Mouse (Mus musculus) hindbrain, embryonic 16.5 days (tissue): ENCODE results near the gene Ctf2. TPM values are rescaled to one million over a fixed set of nuclear protein-coding genes. Genes with fewer than 3 reads are reported as not detected.
A peak's percentile ranks its signal among the peaks of the same experiment; 100 is the strongest.

Experiments used
- ATAC-seq: fragments of 200-750 bp; cut with Nextera tagmentation; 2 replicates; pipeline ENCODE4 v1.8.0; 2017; ENCODE audit warnings: moderate TSS enrichment, moderate library complexity
- H3K27ac ChIP-seq: fragments of 300-500 bp; sonication (generic); 2 replicates; pipeline ENCODE4 v1.5.1; 2014; ENCODE audit warnings: low read depth, mild to moderate bottlenecking, control low read depth, low read length, moderate library complexity
- H3K27me3 ChIP-seq: fragments of 300-500 bp; sonication (generic); replicated peaks from 2 replicates; pipeline ENCODE4 v1.6.1; 2014; ENCODE audit warnings: low read length; ENCODE audit not compliant: control insufficient read depth, insufficient read depth
- H3K36me3 ChIP-seq: fragments of 300-500 bp; sonication (generic); 2 replicates; pipeline ENCODE4 v1.6.1; 2014; ENCODE audit warnings: mild to moderate bottlenecking, low read length, moderate library complexity, mixed read lengths; ENCODE audit not compliant: control insufficient read depth, insufficient read depth
- H3K4me1 ChIP-seq: fragments of 300-500 bp; sonication (generic); 2 replicates; pipeline ENCODE4 v1.6.1; 2014; ENCODE audit warnings: low read depth, low read length; ENCODE audit not compliant: control insufficient read depth, insufficient read depth
- H3K4me2 ChIP-seq: fragments of 300-500 bp; sonication (generic); 2 replicates; pipeline ENCODE4 v1.6.1; 2014; ENCODE audit warnings: mild to moderate bottlenecking, low read length, control low read depth, moderate library complexity
- H3K4me3 ChIP-seq: fragments of 300-500 bp; sonication (generic); 2 replicates; pipeline ENCODE4 v1.5.1; 2014; ENCODE audit warnings: mild to moderate bottlenecking, low read length, control low read depth, moderate library complexity
- H3K9ac ChIP-seq: fragments of 300-500 bp; sonication (generic); 2 replicates; pipeline ENCODE4 v1.6.1; 2014; ENCODE audit warnings: low read depth, mild to moderate bottlenecking, control low read depth, low read length, moderate library complexity
- H3K9me3 ChIP-seq: fragments of 300-500 bp; sonication (generic); 2 replicates; pipeline ENCODE4 v1.6.1; 2014; ENCODE audit warnings: mild to moderate bottlenecking, low read length, moderate library complexity; ENCODE audit not compliant: control insufficient read depth
- WGBS: fragments of 180-500 bp; shearing (Covaris S2); extraction: QIAGEN DNeasy Blood & Tissue Kit; methylation state at CpG from one replicate; pipeline ENCODE4 v1.1.7; 2014; 5-methylcytosine and 5-hydroxymethylcytosine counted together
- polyA plus RNA-seq: library from polyadenylated mRNA; unstranded; fragments of >200 nt; fragmentation: Nextera tagmentation; extraction: Ambion mirVana; gene quantifications from 2 replicates; pipeline ENCODE4 v1.2.1, GENCODE M21; 2015

Ctf2 gene
- polyA plus RNA-seq, 1 experiment from 2014 or later: 0.20 TPM

DNA sequence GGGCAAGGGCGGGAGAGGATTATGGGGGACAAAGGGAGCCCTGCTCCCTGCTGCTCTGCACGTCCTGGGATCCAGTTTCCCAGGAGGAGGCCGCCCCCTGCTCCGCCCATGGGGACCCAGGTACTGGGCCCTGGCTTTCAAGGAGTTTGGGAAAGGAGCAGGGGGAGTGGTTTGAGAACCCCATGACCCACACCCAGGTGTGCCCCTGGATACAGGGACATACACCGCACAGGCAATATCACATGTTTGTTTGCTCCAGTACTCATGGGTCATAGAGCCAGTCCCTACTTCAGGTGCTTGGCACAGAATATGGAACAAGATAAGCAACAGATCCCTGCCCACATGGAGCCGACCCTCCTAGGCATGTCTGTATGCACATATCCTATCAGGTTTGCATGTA, 6.0 kb downstream of the Ctf2 start:
- no peak overlapping the region for H3K4me3 ChIP-seq

DNA sequence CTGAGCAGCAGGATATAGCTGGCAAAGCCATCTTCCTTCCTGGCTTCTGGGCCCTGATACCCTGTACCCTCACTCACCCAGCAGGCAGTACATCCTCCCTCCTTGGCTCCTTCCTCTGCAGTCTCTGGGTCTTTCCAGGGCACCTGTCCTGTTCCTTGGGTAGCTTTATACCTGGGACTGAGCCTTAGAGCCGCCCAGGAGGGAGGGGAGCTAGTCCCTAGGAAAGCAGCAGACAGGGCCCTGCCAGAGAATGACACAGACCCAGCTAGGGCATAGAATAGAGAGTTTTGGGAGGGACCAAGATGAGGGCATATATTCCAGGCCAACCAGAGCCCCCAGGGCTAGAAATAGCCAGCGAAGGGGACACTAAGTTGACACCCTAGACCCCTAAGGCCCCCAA, 6.5 kb downstream of the Ctf2 start:
- no peaks in the 10 kb centered on the region for H3K4me1 ChIP-seq
- ATAC-seq: no peak
- H3K9me3 ChIP-seq: no peaks in the 10 kb centered on the region
- H3K27me3 ChIP-seq: no peaks in the 10 kb centered on the region
- no peak overlapping the region for H3K27ac ChIP-seq
- H3K9ac ChIP-seq: no peak overlapping the region
- H3K4me3 ChIP-seq: no peak overlapping the region
- H3K4me2 ChIP-seq: no peak overlapping the region
- WGBS: 24% methylated on average over 2 of the region's 2 CpGs
- no peaks in the 10 kb centered on the region for H3K36me3 ChIP-seq

More for the DNA sequence above, 6.0 kb downstream of the Ctf2 start:
- Histone ChIP-seq H3K4me1 (no peaks in the 10 kb centered on the region), H3K4me2 (no peak overlapping the region), H3K27ac (no peak overlapping the region), H3K27me3 (no peaks in the 10 kb centered on the region), H3K9ac (no peak overlapping the region), H3K36me3 (no peaks in the 10 kb centered on the region), H3K9me3 (no peaks in the 10 kb centered on the region)
- WGBS: 49% methylated on average over 6 of the region's 6 CpGs
- no peak for ATAC-seq

DNA sequence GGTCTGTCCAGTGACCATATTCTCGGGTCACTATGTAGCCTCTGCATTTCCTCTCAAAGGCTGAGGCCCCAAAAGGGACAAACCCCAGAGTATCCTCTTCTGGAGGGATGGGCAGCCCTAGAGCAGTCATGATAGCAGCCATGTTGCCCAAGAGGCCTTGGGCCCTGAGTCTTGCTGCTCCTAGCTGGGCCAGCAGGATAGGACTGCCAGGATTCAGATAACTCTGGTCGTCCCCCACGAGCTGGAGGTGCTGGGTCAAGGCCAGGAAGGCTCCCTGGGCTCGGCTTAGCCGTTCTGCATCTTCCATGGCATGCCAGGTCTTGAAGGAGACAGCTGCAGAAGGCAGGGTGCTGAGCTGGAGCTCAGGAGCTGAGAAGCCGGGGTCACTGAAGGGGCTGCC, 12.7 kb downstream of the Ctf2 start:
- no peaks in the 10 kb centered on the region for H3K9me3 ChIP-seq
- H3K4me1 ChIP-seq: peaks cover 7% of the 10 kb centered on the region
- no peaks in the 10 kb centered on the region for H3K36me3 ChIP-seq
- 87% methylated on average over 6 of the region's 6 CpGs for WGBS
- ATAC-seq: no peak
- H3K4me2 ChIP-seq: no peak overlapping the region
- no peaks in the 10 kb centered on the region for H3K27me3 ChIP-seq
- no peak overlapping the region for H3K9ac ChIP-seq
- no peak overlapping the region for H3K4me3 ChIP-seq
- H3K27ac ChIP-seq: no peak overlapping the region

DNA sequence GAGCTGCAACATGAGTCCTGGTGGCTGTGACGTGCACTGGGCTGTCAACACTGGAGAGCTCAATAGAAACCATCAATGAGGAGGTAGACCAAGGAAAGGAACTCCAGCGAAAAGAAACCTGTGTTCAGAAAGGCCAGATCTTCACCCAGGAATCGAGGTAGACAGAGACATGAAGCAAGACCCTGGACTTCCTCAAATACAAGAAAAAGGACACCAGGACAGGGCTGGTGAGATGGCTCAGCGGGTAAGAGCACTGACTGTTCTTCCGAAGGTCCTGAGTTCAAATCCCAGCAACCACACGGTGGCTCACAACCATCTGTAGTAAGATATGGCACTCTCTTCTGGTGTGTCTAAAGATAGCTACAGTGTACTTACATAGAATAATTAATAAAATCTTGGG, 13.6 kb downstream of the Ctf2 start:
- no peak overlapping the region for H3K4me3 ChIP-seq

DNA sequence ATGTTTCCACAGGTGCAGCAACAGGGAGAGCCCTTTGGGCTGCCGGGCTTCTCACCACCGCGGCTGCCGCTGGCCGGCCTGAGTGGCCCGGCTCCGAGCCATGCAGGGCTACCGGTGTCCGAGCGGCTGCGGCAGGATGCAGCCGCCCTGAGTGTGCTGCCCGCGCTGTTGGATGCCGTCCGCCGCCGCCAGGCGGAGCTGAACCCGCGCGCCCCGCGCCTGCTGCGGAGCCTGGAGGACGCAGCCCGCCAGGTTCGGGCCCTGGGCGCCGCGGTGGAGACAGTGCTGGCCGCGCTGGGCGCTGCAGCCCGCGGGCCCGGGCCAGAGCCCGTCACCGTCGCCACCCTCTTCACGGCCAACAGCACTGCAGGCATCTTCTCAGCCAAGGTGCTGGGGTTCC, 15.0 kb downstream of the Ctf2 start:
- peak overlapping the region; percentile 46 for H3K4me3 ChIP-seq
- H3K9ac ChIP-seq: peak overlapping the region; percentile 75
- H3K36me3 ChIP-seq: no peaks in the 10 kb centered on the region
- no peaks in the 10 kb centered on the region for H3K9me3 ChIP-seq
- under 1% methylated on average over 34 of the region's 41 CpGs for WGBS
- H3K4me1 ChIP-seq: peaks cover 12% of the 10 kb centered on the region
- peak; percentile 44 for ATAC-seq
- H3K27ac ChIP-seq: no peak overlapping the region
- peak overlapping the region; percentile 81 for H3K4me2 ChIP-seq
- no peaks in the 10 kb centered on the region for H3K27me3 ChIP-seq

More for the DNA sequence above, 13.6 kb downstream of the Ctf2 start:
- no peak for ATAC-seq
- WGBS: 88% methylated on average over 6 of the region's 6 CpGs
- H3K36me3 ChIP-seq: no peaks in the 10 kb centered on the region
- no peak overlapping the region for H3K4me2 ChIP-seq
- H3K9me3 ChIP-seq: no peaks in the 10 kb centered on the region
- H3K27me3 ChIP-seq: no peaks in the 10 kb centered on the region
- H3K9ac ChIP-seq: no peak overlapping the region
- H3K27ac ChIP-seq: no peak overlapping the region
- peaks cover 7% of the 10 kb centered on the region for H3K4me1 ChIP-seq

DNA sequence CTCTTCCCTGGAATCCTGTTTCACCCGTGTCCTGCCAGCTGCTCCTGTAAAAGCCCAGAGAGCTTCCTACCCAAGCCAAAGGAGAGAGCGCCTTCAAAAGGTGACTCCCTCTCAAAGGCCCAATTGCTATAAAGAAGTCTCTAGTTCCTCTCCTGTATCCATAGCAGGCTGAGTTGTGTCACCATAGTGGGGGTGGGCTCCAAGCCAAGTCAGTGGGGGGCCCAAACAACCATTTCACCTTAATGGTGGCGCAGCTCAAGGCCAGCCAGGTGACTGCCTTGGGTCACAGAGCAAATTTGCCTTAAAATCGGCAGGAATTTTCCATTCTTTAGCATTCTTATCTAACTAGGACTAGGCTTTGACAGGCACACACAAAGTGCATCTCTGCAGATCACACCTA, 17.1 kb downstream of the Ctf2 start:
- Histone ChIP-seq H3K4me1 (peaks cover 12% of the 10 kb centered on the region), H3K36me3 (no peaks in the 10 kb centered on the region), H3K9me3 (no peaks in the 10 kb centered on the region), H3K9ac (no peak overlapping the region), H3K4me3 (no peak overlapping the region), H3K4me2 (no peak overlapping the region), H3K27me3 (no peaks in the 10 kb centered on the region), H3K27ac (no peak overlapping the region)
- no peak for ATAC-seq
- 82% methylated on average over 4 of the region's 4 CpGs for WGBS

DNA sequence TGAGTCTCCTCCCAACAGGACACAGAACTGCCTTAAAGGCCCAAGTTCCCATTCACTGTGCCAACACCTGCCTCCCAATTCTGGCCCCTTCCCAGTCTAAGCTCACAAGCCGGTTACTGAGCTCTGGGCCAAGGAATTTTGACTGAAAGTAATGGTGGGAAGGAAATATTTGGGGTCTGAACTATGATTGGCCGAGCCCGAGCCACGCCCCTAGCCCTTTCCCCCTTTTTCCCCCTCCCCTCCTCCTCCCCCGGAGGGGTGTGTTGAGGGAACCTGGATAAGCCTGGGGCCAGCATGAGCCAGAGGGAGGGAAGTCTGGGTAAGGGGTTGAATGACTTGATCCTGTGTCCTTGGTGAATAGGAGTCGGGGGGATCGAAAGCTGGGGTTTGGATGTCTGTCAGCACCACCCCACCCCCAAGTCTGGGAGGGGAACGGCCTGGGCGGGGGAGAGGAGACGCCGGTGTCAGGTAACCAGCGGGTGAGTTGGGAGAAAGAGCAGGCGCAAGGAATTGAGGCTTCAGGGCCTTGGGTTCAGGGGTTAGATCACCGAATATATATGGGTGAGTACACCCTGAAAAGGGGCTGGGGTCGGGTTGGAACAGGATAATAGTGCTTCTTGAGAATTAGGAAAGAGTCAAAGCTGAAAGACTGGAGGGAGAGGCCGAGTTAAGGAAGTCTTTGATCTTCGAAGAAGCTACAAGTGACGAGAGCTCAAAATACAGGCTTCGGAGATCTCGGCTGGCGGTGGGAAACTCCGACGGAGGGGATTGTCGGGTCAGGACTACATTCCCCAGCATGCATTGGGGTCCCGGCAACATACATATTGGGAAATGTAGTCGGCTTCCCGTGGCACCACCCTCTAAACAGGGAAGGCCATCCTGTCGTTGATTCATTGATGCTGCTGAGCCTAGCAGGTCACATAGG, 19.2 kb downstream of the Ctf2 start, which contains the start of gene Ctf1:
Gene Ctf1 (plus strand): TSS at position 276 of the 925 bp plus-strand sequence.
- H3K36me3 ChIP-seq: no peaks in the 10 kb centered on the region
- peak within 1 kb of the TSS; percentile 67 for H3K4me2 ChIP-seq
- H3K4me3 ChIP-seq: peak within 1 kb of the TSS; percentile 37
- WGBS: 2% methylated on average over 28 of the region's 28 CpGs
- H3K27me3 ChIP-seq: no peaks in the 10 kb centered on the region
- peak within 1 kb of the TSS; percentile 50 for H3K9ac ChIP-seq
- peak; percentile 66 for ATAC-seq
- H3K27ac ChIP-seq: peak within 1 kb of the TSS; percentile 64; the same call in 1 of the 2 replicates
- no peaks in the 10 kb centered on the region for H3K9me3 ChIP-seq
- H3K4me1 ChIP-seq: peaks cover 20% of the 10 kb centered on the region

DNA sequence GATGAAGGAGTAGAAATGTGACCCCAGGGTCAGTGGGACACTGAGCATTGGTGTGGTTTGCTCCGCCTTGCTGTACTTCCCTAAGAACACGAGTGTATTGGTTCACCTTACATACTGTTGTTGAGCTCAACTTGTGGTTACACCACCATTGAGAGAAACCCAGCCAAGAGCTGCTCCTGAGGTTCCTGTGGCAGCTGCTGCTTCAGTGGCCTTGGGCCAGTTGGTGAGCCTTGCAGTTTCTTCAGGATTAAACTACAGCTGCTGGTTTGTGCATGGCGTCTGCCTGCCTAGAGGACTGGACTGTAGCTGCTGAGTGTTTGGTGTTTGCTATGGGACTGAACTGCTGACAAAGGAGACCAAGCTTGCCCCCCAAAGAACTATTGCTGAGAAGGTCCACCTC, 20.5 kb downstream of the Ctf2 start:
- Histone ChIP-seq H3K9ac (no peak overlapping the region), H3K4me3 (no peak overlapping the region), H3K36me3 (no peaks in the 10 kb centered on the region), H3K4me1 (peaks cover 22% of the 10 kb centered on the region), H3K9me3 (no peaks in the 10 kb centered on the region), H3K27me3 (no peaks in the 10 kb centered on the region), H3K27ac (no peak overlapping the region), H3K4me2 (no peak overlapping the region)
- 81% methylated on average over 3 of the region's 3 CpGs for WGBS
- ATAC-seq: no peak

DNA sequence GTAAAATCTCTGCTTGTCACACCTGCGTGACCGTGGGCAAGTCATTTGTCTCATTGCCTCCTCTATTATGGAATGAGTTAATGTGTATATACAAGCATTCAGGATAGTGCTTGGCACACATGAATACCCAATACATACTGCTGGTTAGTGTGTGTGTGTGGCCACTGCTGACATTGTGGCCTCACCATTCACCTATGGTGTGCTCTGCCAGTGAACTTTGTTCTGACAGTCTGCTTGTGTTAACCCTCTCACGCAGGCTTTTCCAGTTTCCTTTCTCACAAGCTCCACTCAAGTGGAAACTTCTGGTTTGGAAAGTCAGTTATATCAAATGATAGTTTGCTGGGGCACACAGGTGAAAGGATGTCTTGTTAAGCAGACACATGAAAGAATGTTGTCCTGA, 20.9 kb downstream of the Ctf2 start:
- Histone ChIP-seq H3K36me3 (no peaks in the 10 kb centered on the region), H3K9me3 (no peaks in the 10 kb centered on the region), H3K4me1 (peaks cover 22% of the 10 kb centered on the region), H3K4me2 (no peak overlapping the region), H3K27ac (no peak overlapping the region), H3K27me3 (no peaks in the 10 kb centered on the region), H3K9ac (no peak overlapping the region), H3K4me3 (no peak overlapping the region)
- no peak for ATAC-seq
- WGBS: 95% methylated on average over 3 of the region's 3 CpGs
